Mouse (Mus musculus): ENCODE measurements around the gene Pcx. TPM values are rescaled to one million over a fixed set of nuclear protein-coding genes. Genes with fewer than 3 reads are reported as not detected.
"Not testable (repeated sequence)": the region's sequence is repeated elsewhere in the genome, so short reads cannot be mapped to it uniquely, and the experiment has no call there.

Pcx gene
- polyA plus RNA-seq, 1 experiment from 2014 or later = 27.5 TPM

- 67% methylated on average over 2 of the region's 2 CpGs for WGBS
- Histone ChIP-seq H3K4me1 (replicated peaks; ENCODE audit: control insufficient read depth, insufficient read depth, low read length) (no peaks in the 10 kb centered on the region), H3K27me3 (ENCODE audit: control insufficient read depth, insufficient read depth, low read length) (no peaks in the 10 kb centered on the region), H3K9me3 (ENCODE audit: control insufficient read depth, low read length) (no peaks in the 10 kb centered on the region), H3K4me3 (replicated peaks; ENCODE audit: low read length) (no peak overlapping the region), H3K9ac (no peak overlapping the region), H3K4me2 (replicated peaks) (no peak overlapping the region), H3K27ac (no peak overlapping the region), H3K36me3 (replicated peaks; ENCODE audit: control insufficient read depth, insufficient read depth) (no peaks in the 10 kb centered on the region)
- DNase-seq (ENCODE audit: low spot score) (no peak), ATAC-seq (ENCODE audit: low FRiP score) (no peak)
Observed at GRCm38 (mm10) chr19:4583856-4584255, 73.6 kb downstream of the Pcx start.

DNA sequence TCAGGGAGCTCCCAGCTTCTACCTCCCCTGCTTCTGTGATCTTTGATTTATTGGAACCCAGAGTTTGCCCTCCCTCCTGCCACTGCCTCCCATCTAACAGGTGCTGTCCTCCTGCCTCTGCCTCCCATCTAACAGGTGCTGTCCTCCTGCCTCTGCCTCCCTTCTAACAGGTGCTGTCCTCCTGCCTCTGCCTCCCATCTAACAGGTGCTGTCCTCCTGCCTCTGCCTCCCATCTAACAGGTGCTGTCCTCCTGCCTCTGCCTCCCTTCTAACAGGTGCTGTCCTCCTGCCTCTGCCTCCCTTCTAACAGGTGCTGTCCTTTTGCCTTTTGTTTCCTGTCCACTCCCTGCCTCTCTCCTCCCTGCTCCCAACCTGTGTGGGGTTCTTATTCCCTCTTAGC, 76.5 kb downstream of the Pcx start:
- H3K4me2 ChIP-seq (replicated peaks); H3K27me3 ChIP-seq (ENCODE audit: control insufficient read depth, insufficient read depth, low read length); ATAC-seq (ENCODE audit: low FRiP score); H3K9me3 ChIP-seq (ENCODE audit: control insufficient read depth, low read length); H3K4me3 ChIP-seq (replicated peaks; ENCODE audit: low read length); H3K4me1 ChIP-seq (replicated peaks; ENCODE audit: control insufficient read depth, insufficient read depth, low read length); DNase-seq (ENCODE audit: low spot score); H3K9ac ChIP-seq; H3K27ac ChIP-seq; H3K36me3 ChIP-seq (replicated peaks; ENCODE audit: control insufficient read depth, insufficient read depth): not testable (repeated sequence)

- no peaks in the 10 kb centered on the region for H3K4me1 ChIP-seq (replicated peaks; ENCODE audit: control insufficient read depth, insufficient read depth, low read length)
- no peak overlapping the region for H3K27ac ChIP-seq
- H3K4me3 ChIP-seq (replicated peaks; ENCODE audit: low read length) = no peak overlapping the region
- DNase-seq (ENCODE audit: low spot score) = no peak
- no peak overlapping the region for H3K4me2 ChIP-seq (replicated peaks)
- WGBS = 65% methylated on average over 2 of the region's 2 CpGs
- no peaks in the 10 kb centered on the region for H3K27me3 ChIP-seq (ENCODE audit: control insufficient read depth, insufficient read depth, low read length)
- ATAC-seq (ENCODE audit: low FRiP score) = no peak
- no peaks in the 10 kb centered on the region for H3K9me3 ChIP-seq (ENCODE audit: control insufficient read depth, low read length)
- no peak overlapping the region for H3K9ac ChIP-seq
- H3K36me3 ChIP-seq (replicated peaks; ENCODE audit: control insufficient read depth, insufficient read depth) = no peaks in the 10 kb centered on the region
Observed at GRCm38 (mm10) chr19:4587426-4587825, 77.2 kb downstream of the Pcx start.

DNA sequence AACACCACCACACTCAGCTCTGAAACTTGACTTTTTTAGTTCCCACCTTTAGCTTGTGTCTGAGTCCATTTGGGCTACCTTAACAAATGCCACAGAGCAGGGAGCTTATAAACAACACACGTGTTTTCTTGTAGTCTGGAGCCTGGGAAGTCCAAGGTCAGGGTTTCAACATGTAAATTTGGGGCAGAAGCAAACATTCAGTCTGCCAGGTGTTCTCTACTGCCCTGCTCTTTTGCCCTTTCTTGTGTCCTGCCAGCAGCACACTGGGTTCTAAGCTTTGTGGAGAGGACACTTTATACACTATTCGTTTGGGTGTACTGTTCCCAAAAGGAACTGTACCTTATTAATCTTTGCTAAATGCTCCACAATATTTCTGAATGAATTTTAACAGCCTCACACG, 78.2 kb downstream of the Pcx start:
- 70% methylated on average over 3 of the region's 3 CpGs for WGBS
- no peak overlapping the region for H3K9ac ChIP-seq
- H3K36me3 ChIP-seq (replicated peaks; ENCODE audit: control insufficient read depth, insufficient read depth) = no peaks in the 10 kb centered on the region
- H3K27me3 ChIP-seq (ENCODE audit: control insufficient read depth, insufficient read depth, low read length) = no peaks in the 10 kb centered on the region
- H3K4me3 ChIP-seq (replicated peaks; ENCODE audit: low read length) = no peak overlapping the region
- no peaks in the 10 kb centered on the region for H3K9me3 ChIP-seq (ENCODE audit: control insufficient read depth, low read length)
- DNase-seq (ENCODE audit: low spot score) = no peak
- no peak for ATAC-seq (ENCODE audit: low FRiP score)
- H3K4me2 ChIP-seq (replicated peaks) = no peak overlapping the region
- H3K4me1 ChIP-seq (replicated peaks; ENCODE audit: control insufficient read depth, insufficient read depth, low read length) = no peaks in the 10 kb centered on the region
- no peak overlapping the region for H3K27ac ChIP-seq

DNA sequence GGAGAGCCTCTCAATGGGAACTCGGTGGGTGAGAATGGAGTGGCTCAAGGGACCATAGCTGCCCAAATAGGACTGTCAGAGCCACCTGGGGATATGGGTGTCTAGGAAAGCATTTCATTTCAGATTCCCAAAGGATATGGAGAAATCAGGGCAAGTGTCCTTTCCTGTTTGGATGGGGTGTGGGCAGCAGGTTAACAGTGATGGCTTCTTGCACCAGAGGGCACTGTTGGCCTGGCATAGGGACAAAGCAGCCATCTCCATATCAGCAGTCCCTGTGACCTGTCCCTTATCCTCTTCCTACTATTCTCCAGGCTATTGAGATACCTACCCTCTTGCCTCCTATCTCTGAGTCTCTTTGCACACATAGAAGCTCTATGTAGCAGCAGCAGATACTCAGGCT, 78.8 kb downstream of the Pcx start:
- Histone ChIP-seq H3K27me3 (ENCODE audit: control insufficient read depth, insufficient read depth, low read length) (no peaks in the 10 kb centered on the region), H3K4me3 (replicated peaks; ENCODE audit: low read length) (no peak overlapping the region), H3K36me3 (replicated peaks; ENCODE audit: control insufficient read depth, insufficient read depth) (no peaks in the 10 kb centered on the region), H3K4me1 (replicated peaks; ENCODE audit: control insufficient read depth, insufficient read depth, low read length) (no peaks in the 10 kb centered on the region), H3K27ac (no peak overlapping the region), H3K9me3 (ENCODE audit: control insufficient read depth, low read length) (no peaks in the 10 kb centered on the region), H3K4me2 (replicated peaks) (no peak overlapping the region), H3K9ac (no peak overlapping the region)
- ATAC-seq (ENCODE audit: low FRiP score) = no peak
- WGBS = 64% methylated on average over 1 of the region's 1 CpGs
- DNase-seq (ENCODE audit: low spot score) = no peak

- no peak overlapping the region for H3K9ac ChIP-seq
- no peak overlapping the region for H3K27ac ChIP-seq
- H3K27me3 ChIP-seq (ENCODE audit: control insufficient read depth, insufficient read depth, low read length) = no peaks in the 10 kb centered on the region
- ATAC-seq (ENCODE audit: low FRiP score) (no peak), DNase-seq (ENCODE audit: low spot score) (no peak)
- no peak overlapping the region for H3K4me2 ChIP-seq (replicated peaks)
- 93% methylated on average over 3 of the region's 3 CpGs for WGBS
- H3K36me3 ChIP-seq (replicated peaks; ENCODE audit: control insufficient read depth, insufficient read depth) = no peaks in the 10 kb centered on the region
- no peaks in the 10 kb centered on the region for H3K9me3 ChIP-seq (ENCODE audit: control insufficient read depth, low read length)
- no peaks in the 10 kb centered on the region for H3K4me1 ChIP-seq (replicated peaks; ENCODE audit: control insufficient read depth, insufficient read depth, low read length)
- H3K4me3 ChIP-seq (replicated peaks; ENCODE audit: low read length) = no peak overlapping the region
Observed at GRCm38 (mm10) chr19:4590025-4590424, 79.8 kb downstream of the Pcx start.

- Histone ChIP-seq H3K4me3 (replicated peaks; ENCODE audit: low read length) (no peak overlapping the region), H3K9me3 (ENCODE audit: control insufficient read depth, low read length) (no peaks in the 10 kb centered on the region), H3K4me1 (replicated peaks; ENCODE audit: control insufficient read depth, insufficient read depth, low read length) (no peaks in the 10 kb centered on the region), H3K4me2 (replicated peaks) (no peak overlapping the region), H3K36me3 (replicated peaks; ENCODE audit: control insufficient read depth, insufficient read depth) (no peaks in the 10 kb centered on the region), H3K9ac (no peak overlapping the region), H3K27me3 (ENCODE audit: control insufficient read depth, insufficient read depth, low read length) (no peaks in the 10 kb centered on the region), H3K27ac (no peak overlapping the region)
- WGBS = 56% methylated on average over 7 of the region's 7 CpGs
- DNase-seq (ENCODE audit: low spot score) (no peak), ATAC-seq (ENCODE audit: low FRiP score) (no peak)
Observed at GRCm38 (mm10) chr19:4593792-4594522, 83.7 kb downstream of the Pcx start.

GRCm38 (mm10) chr19:4596071-4596470, 85.8 kb downstream of the Pcx start:
- 78% methylated on average over 2 of the region's 2 CpGs for WGBS
- ATAC-seq (ENCODE audit: low FRiP score) = no peak
- no peak for DNase-seq (ENCODE audit: low spot score)
- Histone ChIP-seq H3K9ac (no peak overlapping the region), H3K4me1 (replicated peaks; ENCODE audit: control insufficient read depth, insufficient read depth, low read length) (no peaks in the 10 kb centered on the region), H3K9me3 (ENCODE audit: control insufficient read depth, low read length) (no peaks in the 10 kb centered on the region), H3K27ac (no peak overlapping the region), H3K4me2 (replicated peaks) (no peak overlapping the region), H3K4me3 (replicated peaks; ENCODE audit: low read length) (no peak overlapping the region), H3K27me3 (ENCODE audit: control insufficient read depth, insufficient read depth, low read length) (no peaks in the 10 kb centered on the region), H3K36me3 (replicated peaks; ENCODE audit: control insufficient read depth, insufficient read depth) (no peaks in the 10 kb centered on the region)

DNA sequence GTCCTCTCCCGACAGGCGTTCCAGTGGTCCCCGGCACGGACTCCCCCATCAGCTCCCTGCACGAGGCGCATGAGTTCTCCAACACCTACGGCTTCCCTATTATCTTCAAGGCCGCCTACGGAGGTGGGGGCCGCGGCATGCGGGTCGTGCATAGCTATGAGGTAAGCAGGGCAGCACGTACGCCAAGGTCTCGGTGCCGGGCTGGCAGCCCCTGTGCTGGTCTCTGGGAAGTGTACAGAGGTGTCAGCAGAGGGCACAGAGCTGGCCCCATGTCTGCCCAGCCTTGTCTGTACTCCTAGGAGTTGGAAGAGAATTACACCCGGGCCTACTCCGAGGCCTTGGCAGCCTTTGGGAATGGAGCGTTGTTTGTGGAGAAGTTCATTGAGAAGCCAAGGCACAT, 92.2 kb downstream of the Pcx start:
- WGBS = 92% methylated on average over 20 of the region's 20 CpGs
- Histone ChIP-seq H3K9me3 (ENCODE audit: control insufficient read depth, low read length) (no peaks in the 10 kb centered on the region), H3K9ac (no peak overlapping the region), H3K36me3 (replicated peaks; ENCODE audit: control insufficient read depth, insufficient read depth) (no peaks in the 10 kb centered on the region), H3K4me2 (replicated peaks) (no peak overlapping the region), H3K27me3 (ENCODE audit: control insufficient read depth, insufficient read depth, low read length) (no peaks in the 10 kb centered on the region), H3K27ac (no peak overlapping the region), H3K4me1 (replicated peaks; ENCODE audit: control insufficient read depth, insufficient read depth, low read length) (no peaks in the 10 kb centered on the region), H3K4me3 (replicated peaks; ENCODE audit: low read length) (no peak overlapping the region)
- ATAC-seq (ENCODE audit: low FRiP score) = no peak
- DNase-seq (ENCODE audit: low spot score) = no peak

Measured in hindbrain, embryonic 14.5 days (tissue).